Mouse (Mus musculus) right cerebral cortex, postnatal 25 days (tissue): ENCODE results near the gene Fpr3.
"Not testable (repeated sequence)": the region's sequence is repeated elsewhere in the genome, so short reads cannot be mapped to it uniquely, and the experiment has no call there.

ENCODE experiments used
- DNase-seq: peaks from one replicate; pipeline ENCODE4 v3.0.0; 2022

The Fpr3 gene

GRCm38 (mm10) chr17:17883840-17884239, 3.8 kb upstream of the Fpr3 start, which contains the start of gene Fpr1:
Fpr1 (minus strand) TSS chr17:17883940.
- DNase-seq, result no peak

- no peak for DNase-seq
Measured at GRCm38 (mm10) chr17:17889732-17890425, 2.2 kb downstream of the Fpr3 start.

GRCm38 (mm10) chr17:17896039-17896438, 8.4 kb downstream of the Fpr3 start:
- DNase-seq, result peak; percentile 8

- no peak for DNase-seq
Measured at GRCm38 (mm10) chr17:17899268-17899667, 11.6 kb downstream of the Fpr3 start.

- DNase-seq, result no peak
Measured at GRCm38 (mm10) chr17:17900768-17901167, 13.1 kb downstream of the Fpr3 start.

- peak; percentile 79 for DNase-seq
Measured at GRCm38 (mm10) chr17:17909636-17910421, 22.2 kb downstream of the Fpr3 start.

- DNase-seq, result not testable (repeated sequence)
Measured at GRCm38 (mm10) chr17:17912618-17913017, 25.0 kb downstream of the Fpr3 start.

GRCm38 (mm10) chr17:17917376-17917775, 29.7 kb downstream of the Fpr3 start:
- DNase-seq, result no peak

- DNase-seq, result no peak
Measured at GRCm38 (mm10) chr17:17917782-17918181, 30.1 kb downstream of the Fpr3 start.

- no peak for DNase-seq
Measured at GRCm38 (mm10) chr17:17973443-17973842, 85.8 kb downstream of the Fpr3 start.

- DNase-seq, result not testable (repeated sequence)
Measured at GRCm38 (mm10) chr17:17981232-17981631, 93.6 kb downstream of the Fpr3 start.

- DNase-seq, result no peak
Measured at GRCm38 (mm10) chr17:18004752-18005151, 117.1 kb downstream of the Fpr3 start.
